Mouse (Mus musculus): ENCODE results near the gene Bud23.

- TF ChIP-seq CTCF (IDR thresholded peaks at IDR 0.05; ENCODE audit: low read depth) (no peak), EP300 (IDR thresholded peaks at IDR 0.05; ENCODE audit: low read depth) (no peak)
Measured at GRCm38 (mm10) chr5:135076931-135077505, 12.3 kb upstream of the Bud23 start.
